Mouse (Mus musculus): ENCODE measurements at regions not wholly inside any gene's neighbourhood (a gene's known extent, or its start where the extent isn't known, plus 50 kb on each side); places are given as distances from the start of the nearest gene placed in this dataset.

GRCm38 (mm10) chr5:28526435-28526834 lies 59.4 kb upstream of the Shh start:
- TF ChIP-seq POLR2AphosphoS5 (IDR thresholded peaks at IDR 0.05; ENCODE audit: borderline replicate concordance, low read depth, low read length): no peak
- TF ChIP-seq GATA1 (IDR thresholded peaks at IDR 0.05; ENCODE audit: low read depth, low read length): no peak

All from MEL (cell line).